In the genomic region with DNA sequence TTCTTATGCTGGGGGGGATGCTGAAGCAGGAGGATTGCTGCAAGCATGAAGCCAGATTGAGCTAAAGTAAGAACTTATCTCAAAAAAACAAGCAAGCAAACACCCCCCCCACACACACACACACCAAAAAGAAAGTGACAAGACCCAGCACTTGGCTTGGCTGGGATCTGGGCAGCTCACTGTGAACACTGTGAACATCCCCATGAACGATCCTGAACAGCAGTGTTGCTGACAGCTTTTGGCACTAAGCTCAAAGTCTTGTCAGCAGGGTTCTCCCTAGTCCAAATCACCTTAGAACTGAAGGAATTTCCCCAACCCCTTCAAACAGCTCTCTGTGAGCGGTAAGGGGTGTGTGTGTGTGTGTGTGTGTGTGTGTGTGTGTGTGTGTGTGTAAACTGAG, we compare ENCODE assay signal across 25 mouse cellular contexts. TPM values are rescaled to one million over a fixed set of nuclear protein-coding genes. Genes with fewer than 3 reads are reported as not detected.
"Had no signal": no experiment of that assay in that cellular context is flagged by ENCODE, and none has a peak within 500 bp of the region (broad histone marks: within the 10 kb centered on the region; RNA-seq: fewer than 3 reads in every experiment).

No protein-coding gene starts in this region.

- H3K36me3 ChIP-seq: hindbrain, embryonic 13.5 days; hindbrain, embryonic 15.5 days; intestine, embryonic 15.5 days; limb, embryonic 10.5 days; liver, embryonic 13.5 days; liver, embryonic 15.5 days had no signal

- ATAC-seq: inflammation-experienced regulatory T-cells, adult 6 months; intestine, embryonic 15.5 days; intestine, postnatal 0 days; liver, postnatal 0 days had no signal

- H3K9ac ChIP-seq: hindbrain, embryonic 13.5 days; hindbrain, embryonic 15.5 days; intestine, embryonic 15.5 days; limb, embryonic 12.5 days; liver, embryonic 13.5 days; liver, embryonic 15.5 days; liver, postnatal 0 days had no signal

- H3K9me3 ChIP-seq: hindbrain, embryonic 13.5 days; hindbrain, embryonic 15.5 days; intestine, embryonic 15.5 days; limb, embryonic 10.5 days; limb, embryonic 12.5 days; liver, embryonic 13.5 days; liver, embryonic 15.5 days had no signal

- H3K4me3 ChIP-seq: hindbrain, embryonic 13.5 days; hindbrain, embryonic 15.5 days; intestine, embryonic 15.5 days; layer of hippocampus, adult 2 months; left cerebral cortex, adult 2 months; limb, embryonic 10.5 days; limb, embryonic 12.5 days; liver, embryonic 13.5 days; liver, embryonic 15.5 days had no signal

- H3K27ac ChIP-seq: hindbrain, embryonic 13.5 days; hindbrain, embryonic 15.5 days; intestine, embryonic 15.5 days; layer of hippocampus, adult 2 months; left cerebral cortex, adult 2 months; limb, embryonic 10.5 days; limb, embryonic 12.5 days; liver, embryonic 13.5 days; liver, embryonic 15.5 days had no signal

- H3K4me2 ChIP-seq: heart, embryonic 11.5 days; hindbrain, embryonic 13.5 days; hindbrain, embryonic 15.5 days; intestine, embryonic 15.5 days; limb, embryonic 12.5 days; liver, embryonic 11.5 days; liver, embryonic 13.5 days; liver, embryonic 15.5 days had no signal

- DNase-seq: gastrocnemius, postnatal 14 days; gastrocnemius, postnatal 36 days; heart, adult 18-20 months; heart, postnatal 36 days; kidney, adult 18-20 months; kidney, adult 8-10 months; kidney, postnatal 10 days; kidney, postnatal 25 days; kidney, postnatal 4 days; liver; liver, embryonic 13.5 days; liver, postnatal 0 days had no signal

RNA-seq across cellular contexts. Expression of gene Artn, which starts 6.1 kb away (rescaled TPM):
- polyA plus RNA-seq: inflammation-experienced regulatory T-cells, adult 6 months had no signal

RNA-seq across cellular contexts. Expression of gene B4galt2, which starts 40.2 kb away (rescaled TPM):
- total RNA-seq: hematopoietic stem cell, adult 5-6 weeks had no signal
- polyA plus RNA-seq: inflammation-experienced regulatory T-cells, adult 6 months had no signal
